Mouse (Mus musculus) gastrocnemius, postnatal 10 days (tissue): ENCODE results near the gene Kif14. TPM values are rescaled to one million over a fixed set of nuclear protein-coding genes. Genes with fewer than 3 reads are reported as not detected.
"Not testable (repeated sequence)": the region's sequence is repeated elsewhere in the genome, so short reads cannot be mapped to it uniquely, and the experiment has no call there.

Source experiments
- DNase-seq: peaks from one replicate; pipeline ENCODE4 v3.0.0; 2021; ENCODE audit warnings: mixed read lengths
- total RNA-seq, 2 experiments: library from RNA; stranded (reverse); gene quantifications; 2 replicates each; pipeline ENCODE4 v1.2.3; 2021

The Kif14 gene
- total RNA-seq, 2 experiments from 2014 or later = 1.7 to 2.6 TPM

- not testable (repeated sequence) for DNase-seq
Observed at GRCm38 (mm10) chr1:136556643-136557042, 90.5 kb downstream of the Kif14 start.

- DNase-seq = no peak
Observed at GRCm38 (mm10) chr1:136557436-136557835, 91.3 kb downstream of the Kif14 start.

- no peak for DNase-seq
Observed at GRCm38 (mm10) chr1:136558762-136559161, 92.6 kb downstream of the Kif14 start.

DNA sequence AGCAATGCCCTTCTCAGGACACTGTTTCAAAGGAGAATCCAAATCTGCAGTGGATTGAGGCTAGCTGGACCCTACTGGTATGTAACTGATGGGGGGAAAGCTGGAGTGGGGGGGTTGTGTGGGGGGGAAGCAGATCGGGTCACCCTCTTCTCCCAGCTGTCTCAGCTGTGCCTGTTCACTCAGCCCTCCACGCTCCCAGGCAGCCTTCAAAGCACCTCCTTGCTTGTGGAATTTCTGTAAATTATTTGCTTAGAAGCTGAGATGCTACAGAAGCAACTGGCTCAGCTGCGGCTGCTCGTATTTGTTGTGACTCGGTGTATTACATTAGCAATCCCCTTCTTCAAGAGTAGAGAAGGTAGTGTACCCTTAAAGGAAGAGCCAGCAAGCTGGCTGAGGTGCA, 93.1 kb downstream of the Kif14 start:
- no peak for DNase-seq

- DNase-seq = no peak
Observed at GRCm38 (mm10) chr1:136559774-136560173, 93.6 kb downstream of the Kif14 start.

DNA sequence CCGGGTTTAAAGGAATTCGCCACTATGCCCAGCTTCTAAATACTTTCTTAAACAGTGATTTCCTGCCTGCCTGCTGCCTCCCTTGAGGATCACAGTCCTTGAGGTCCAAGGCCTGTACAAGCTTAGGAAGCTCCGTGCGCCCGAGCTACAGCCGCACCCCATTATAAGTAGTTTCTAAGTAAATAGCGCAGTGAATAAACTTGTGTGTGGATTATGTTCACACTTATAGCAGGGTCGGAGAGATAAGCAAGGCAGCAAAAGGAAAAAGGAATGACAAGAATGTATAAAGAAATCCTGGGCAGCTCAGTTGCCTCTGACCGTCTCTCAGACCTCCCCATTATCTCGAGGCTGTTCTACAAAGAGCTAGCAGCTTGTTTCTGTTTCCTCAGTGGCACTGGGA, 95.7 kb downstream of the Kif14 start:
- DNase-seq = no peak

- no peak for DNase-seq
Observed at GRCm38 (mm10) chr1:136563149-136563548, 97.0 kb downstream of the Kif14 start.

GRCm38 (mm10) chr1:136564963-136565362, 98.8 kb downstream of the Kif14 start:
- no peak for DNase-seq

DNA sequence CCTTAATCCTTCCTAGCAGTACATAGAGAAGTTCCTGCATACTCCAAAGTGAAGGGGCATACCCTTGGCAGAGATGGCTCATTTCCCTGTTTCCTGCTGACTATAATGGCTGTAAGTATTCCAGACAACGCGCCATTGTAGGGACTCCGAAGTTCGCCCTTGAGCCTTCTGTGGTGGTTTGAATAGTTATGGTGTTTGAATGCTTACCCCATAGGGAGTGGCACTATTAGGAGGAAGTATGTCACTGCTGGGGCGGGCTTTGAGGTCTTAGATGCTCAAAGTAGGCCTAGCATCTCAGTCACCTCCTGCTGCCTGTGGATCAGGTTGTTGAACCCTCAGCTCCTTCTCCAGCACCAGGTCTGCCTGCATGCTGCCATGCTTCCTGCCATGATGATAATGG, 100.2 kb downstream of the Kif14 start:
- DNase-seq = no peak

- DNase-seq = no peak
Observed at GRCm38 (mm10) chr1:136567641-136568040, 101.5 kb downstream of the Kif14 start.

GRCm38 (mm10) chr1:136568738-136569194, 102.6 kb downstream of the Kif14 start:
- no peak for DNase-seq

DNA sequence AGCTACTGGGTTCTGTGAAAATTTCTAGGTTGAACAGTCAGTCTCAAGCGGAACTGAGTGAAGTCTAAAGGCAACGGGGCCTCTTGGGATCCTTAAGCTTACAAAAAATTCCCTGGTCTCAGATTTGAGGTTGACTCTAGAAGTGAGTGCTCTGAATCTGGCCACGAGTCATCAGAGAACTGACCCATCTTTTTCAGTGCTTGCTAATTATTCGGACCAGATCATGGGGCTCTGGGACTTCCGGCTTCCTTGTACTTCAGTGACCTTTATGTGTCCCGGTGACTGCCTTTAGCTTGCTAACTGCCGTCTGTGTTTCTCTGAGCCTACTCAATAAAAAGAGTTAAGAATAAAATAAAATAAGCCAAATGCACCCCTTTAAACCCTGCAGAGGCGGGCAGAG, 103.1 kb downstream of the Kif14 start:
- DNase-seq = no peak

- DNase-seq = no peak
Observed at GRCm38 (mm10) chr1:136569626-136570297, 103.6 kb downstream of the Kif14 start.

GRCm38 (mm10) chr1:136570298-136570653, 104.1 kb downstream of the Kif14 start:
- DNase-seq = no peak

DNA sequence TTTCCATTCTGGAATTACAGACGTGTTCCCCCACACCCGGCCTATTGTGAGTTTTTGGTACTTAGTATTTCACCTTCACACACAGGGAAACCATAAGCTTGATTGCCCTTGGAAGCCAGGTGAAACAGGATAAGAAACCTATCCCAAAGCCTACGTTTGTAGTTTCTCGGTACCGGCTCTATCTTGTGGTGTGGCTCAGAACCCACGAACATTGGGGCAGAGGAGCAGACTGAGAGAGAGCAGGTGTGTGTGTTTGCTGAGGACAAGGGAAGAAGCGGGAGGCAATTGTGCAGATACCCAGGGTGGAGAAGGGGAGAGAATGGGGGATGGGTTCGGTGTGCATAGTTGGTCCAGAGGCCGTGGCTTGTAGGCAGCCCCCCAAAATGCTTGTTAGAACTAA, 104.8 kb downstream of the Kif14 start:
- DNase-seq = no peak

- no peak for DNase-seq
Observed at GRCm38 (mm10) chr1:136571530-136571929, 105.4 kb downstream of the Kif14 start.

DNA sequence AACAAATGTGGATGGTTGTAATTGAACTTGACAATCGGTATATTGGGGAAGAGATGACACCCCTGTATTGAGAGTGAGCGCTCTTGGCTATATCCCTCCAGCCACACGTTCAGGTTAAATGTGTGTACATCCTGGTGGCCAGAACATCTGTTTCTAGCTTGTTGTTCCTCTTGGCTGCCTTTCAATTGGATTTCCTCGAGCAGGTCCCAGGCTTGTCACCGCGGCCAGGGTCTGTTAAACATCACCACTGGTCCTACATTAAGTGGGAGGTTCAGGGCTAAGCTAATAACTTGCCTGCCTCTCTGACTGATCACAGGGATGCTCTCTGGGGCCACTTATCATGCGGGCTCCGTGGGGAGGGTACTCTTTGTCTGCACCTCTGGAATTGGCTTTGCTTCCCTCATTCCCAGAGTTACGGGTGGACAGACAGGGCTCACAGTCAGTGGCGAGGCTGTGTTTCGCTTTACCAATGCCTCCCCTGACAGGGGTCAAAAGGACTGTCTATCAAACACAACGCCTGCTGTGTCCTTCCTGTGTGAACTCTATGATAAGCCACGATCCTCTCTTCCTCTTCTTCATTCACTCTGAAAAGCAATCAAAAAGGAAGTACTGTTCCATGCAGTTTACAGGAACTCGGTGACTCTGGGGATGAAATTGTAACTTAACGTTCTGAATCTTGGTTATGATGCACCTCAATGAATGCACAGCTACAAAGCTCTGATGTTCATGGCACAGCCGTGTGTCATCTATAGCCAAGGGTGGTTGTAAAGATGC, 111.9 kb downstream of the Kif14 start:
- DNase-seq = no peak

GRCm38 (mm10) chr1:136579360-136579759, 113.2 kb downstream of the Kif14 start:
- DNase-seq = no peak

- DNase-seq = no peak
Observed at GRCm38 (mm10) chr1:136580266-136580665, 114.1 kb downstream of the Kif14 start.
